In the genomic region with DNA sequence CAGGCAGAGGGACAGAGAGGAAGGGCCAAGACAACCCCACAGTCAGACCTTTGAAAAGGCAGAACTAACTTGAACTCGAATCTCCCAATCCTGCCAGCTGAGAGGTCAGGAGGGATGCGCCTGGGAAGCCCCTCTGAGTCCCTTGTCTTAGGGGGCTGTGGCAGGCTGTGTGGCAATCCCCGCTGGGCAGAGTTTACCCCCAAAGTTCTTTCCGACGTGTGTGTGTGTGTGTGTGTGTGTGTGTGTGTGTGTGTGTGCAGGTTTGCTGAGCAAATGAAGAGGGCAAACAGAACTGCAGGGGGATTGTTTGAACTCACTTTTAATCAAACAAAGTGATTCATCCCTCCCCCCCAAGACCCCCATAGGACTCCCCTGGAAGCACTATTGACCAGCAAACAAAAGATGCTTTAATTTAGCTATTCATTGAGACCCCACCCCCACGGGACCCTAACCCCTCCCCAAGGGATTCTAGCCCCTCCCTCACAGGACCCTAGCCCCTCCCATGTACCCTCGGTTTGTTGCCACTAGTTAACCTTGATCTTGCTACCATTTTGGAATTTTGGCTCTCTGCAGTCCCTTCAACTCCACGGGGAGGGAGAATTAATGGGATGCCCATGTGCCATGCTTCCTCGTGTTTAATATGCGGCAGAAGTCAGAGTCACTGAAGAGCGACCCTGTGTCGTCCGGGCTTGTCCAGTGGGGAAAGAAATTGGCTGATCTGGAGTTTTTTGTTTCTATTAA, we compare ENCODE assay signal across 10 mouse cellular contexts.
DNase-seq lines count a peak whose midpoint lies in the region; ATAC-seq lines count a peak whose summit lies in the region.
"Had no signal": no experiment of that assay in that cellular context is flagged by ENCODE, and none has a peak within 500 bp of the region (broad histone marks: within the 10 kb centered on the region; RNA-seq: fewer than 3 reads in every experiment).

No protein-coding gene starts in this region.

- 50% methylated on average over 13 of the region's 13 CpGs for WGBS in forebrain, embryonic 10.5 days
- 34% methylated on average over 13 of the region's 13 CpGs for WGBS in forebrain, embryonic 16.5 days
- 67% methylated on average over 13 of the region's 13 CpGs for WGBS in limb, embryonic 12.5 days
- WGBS in limb, embryonic 10.5 days: 70% methylated on average over 13 of the region's 13 CpGs
- 42% methylated on average over 13 of the region's 13 CpGs for whole genome bisulfite sequencing in liver, embryonic 12.5 days (ENCODE audit: insufficient replicate concordance)
- 51% methylated on average over 13 of the region's 13 CpGs for WGBS in stomach, embryonic 14.5 days

- no peak overlapping the region for H3K4me3 ChIP-seq in forebrain, embryonic 10.5 days
- H3K4me3 ChIP-seq in forebrain, embryonic 16.5 days (replicated peaks; ENCODE audit: low read length): no peak overlapping the region
- no peak overlapping the region for H3K4me3 ChIP-seq in limb, embryonic 12.5 days (replicated peaks)
- no peak overlapping the region for H3K4me3 ChIP-seq in limb, embryonic 10.5 days
- H3K4me3 ChIP-seq in liver, embryonic 12.5 days: no peak overlapping the region
- H3K4me3 ChIP-seq in stomach, embryonic 14.5 days (ENCODE audit: low read depth, low read length): no peak overlapping the region
- H3K4me3 ChIP-seq: erythroblast, embryonic 14.5 days had no signal

- no peak for DNase-seq in forebrain, embryonic 10.5 days (ENCODE audit: extremely low spot score, low spot score)
- no peak for DNase-seq in limb, embryonic 10.5 days (ENCODE audit: low spot score)
- no peak for DNase-seq in gastrocnemius, postnatal 10 days
- no peak for DNase-seq in T-cell, adult 2 months (ENCODE audit: low spot score)
- DNase-seq: embryo, embryonic 11 days had no signal

- 0 out of 2 replicates have a peak overlapping the region, but pooled peaks have one; percentile 3 for H3K27ac ChIP-seq in forebrain, embryonic 10.5 days
- no peak overlapping the region for H3K27ac ChIP-seq in forebrain, embryonic 16.5 days (ENCODE audit: low read length)
- no peak overlapping the region for H3K27ac ChIP-seq in limb, embryonic 12.5 days
- H3K27ac ChIP-seq in limb, embryonic 10.5 days: no peak overlapping the region
- no peak overlapping the region for H3K27ac ChIP-seq in liver, embryonic 12.5 days
- no peak overlapping the region for H3K27ac ChIP-seq in stomach, embryonic 14.5 days (ENCODE audit: low read length)

- peaks cover 31% of the 10 kb centered on the region for H3K4me1 ChIP-seq in forebrain, embryonic 10.5 days
- peaks cover 3% of the 10 kb centered on the region; the same call in 1 of the 2 replicates for H3K4me1 ChIP-seq in forebrain, embryonic 16.5 days (replicated peaks; ENCODE audit: control insufficient read depth, insufficient read depth, low read length)
- H3K4me1 ChIP-seq in limb, embryonic 12.5 days (replicated peaks): no peaks in the 10 kb centered on the region
- H3K4me1 ChIP-seq in limb, embryonic 10.5 days: no peaks in the 10 kb centered on the region
- H3K4me1 ChIP-seq in liver, embryonic 12.5 days: no peaks in the 10 kb centered on the region
- H3K4me1 ChIP-seq in stomach, embryonic 14.5 days (ENCODE audit: control insufficient read depth, insufficient read depth, low read length): peaks cover 2% of the 10 kb centered on the region; the same call in 1 of the 2 replicates

- no peak overlapping the region for H3K9ac ChIP-seq in forebrain, embryonic 16.5 days (replicated peaks; ENCODE audit: low read depth, low read length)
- 0 out of 2 replicates have a peak overlapping the region, but pooled peaks have one; percentile 6 for H3K9ac ChIP-seq in limb, embryonic 12.5 days (replicated peaks)
- no peak overlapping the region for H3K9ac ChIP-seq in liver, embryonic 12.5 days
- H3K9ac ChIP-seq in stomach, embryonic 14.5 days (replicated peaks; ENCODE audit: low read depth, low read length): no peak overlapping the region

- ATAC-seq in forebrain, embryonic 16.5 days: no peak
- no peak for ATAC-seq in limb, embryonic 12.5 days (ENCODE audit: insufficient number of reproducible peaks, insufficient read depth, low FRiP score, low TSS enrichment, low read depth)
- ATAC-seq in liver, embryonic 12.5 days: peak; percentile 30
- ATAC-seq in stomach, embryonic 14.5 days (ENCODE audit: insufficient number of reproducible peaks, insufficient read depth, low FRiP score, low read depth): peak; percentile 44

- H3K9me3 ChIP-seq in forebrain, embryonic 10.5 days: no peaks in the 10 kb centered on the region
- H3K9me3 ChIP-seq in forebrain, embryonic 16.5 days (ENCODE audit: control insufficient read depth, low read length): no peaks in the 10 kb centered on the region
- H3K9me3 ChIP-seq in limb, embryonic 12.5 days: no peaks in the 10 kb centered on the region
- no peaks in the 10 kb centered on the region for H3K9me3 ChIP-seq in limb, embryonic 10.5 days (replicated peaks)
- H3K9me3 ChIP-seq in liver, embryonic 12.5 days (replicated peaks): no peaks in the 10 kb centered on the region
- no peaks in the 10 kb centered on the region for H3K9me3 ChIP-seq in stomach, embryonic 14.5 days (ENCODE audit: control insufficient read depth, low read depth, low read length)

- H3K4me2 ChIP-seq in forebrain, embryonic 16.5 days (ENCODE audit: low read length): no peak overlapping the region
- no peak overlapping the region for H3K4me2 ChIP-seq in limb, embryonic 12.5 days
- no peak overlapping the region for H3K4me2 ChIP-seq in liver, embryonic 12.5 days
- no peak overlapping the region for H3K4me2 ChIP-seq in stomach, embryonic 14.5 days (replicated peaks; ENCODE audit: low read depth, low read length)

- H3K36me3 ChIP-seq in forebrain, embryonic 10.5 days (replicated peaks): no peaks in the 10 kb centered on the region
- H3K36me3 ChIP-seq in forebrain, embryonic 16.5 days (ENCODE audit: control insufficient read depth, insufficient read depth): no peaks in the 10 kb centered on the region
- no peaks in the 10 kb centered on the region for H3K36me3 ChIP-seq in limb, embryonic 12.5 days
- H3K36me3 ChIP-seq in limb, embryonic 10.5 days: no peaks in the 10 kb centered on the region
- H3K36me3 ChIP-seq in liver, embryonic 12.5 days: no peaks in the 10 kb centered on the region
- no peaks in the 10 kb centered on the region for H3K36me3 ChIP-seq in stomach, embryonic 14.5 days (ENCODE audit: control insufficient read depth, insufficient read depth, low read length)

- H3K27me3 ChIP-seq in forebrain, embryonic 10.5 days (ENCODE audit: poor library complexity, severe bottlenecking): peaks cover 20% of the 10 kb centered on the region
- H3K27me3 ChIP-seq in forebrain, embryonic 16.5 days (replicated peaks; ENCODE audit: control insufficient read depth, insufficient read depth, low read length): no peaks in the 10 kb centered on the region
- no peaks in the 10 kb centered on the region for H3K27me3 ChIP-seq in limb, embryonic 12.5 days
- no peaks in the 10 kb centered on the region for H3K27me3 ChIP-seq in limb, embryonic 10.5 days (ENCODE audit: low read depth, poor library complexity, severe bottlenecking)
- no peaks in the 10 kb centered on the region for H3K27me3 ChIP-seq in liver, embryonic 12.5 days (replicated peaks)
- H3K27me3 ChIP-seq in stomach, embryonic 14.5 days (ENCODE audit: control insufficient read depth, insufficient read depth, low read length): no peaks in the 10 kb centered on the region

Comparison
In these comparisons a context has a peak if more than half of its experiments do, and no peak if none do; other contexts are left out.
1. ATAC-seq: peak in liver, embryonic 12.5 days (single experiment) and stomach, embryonic 14.5 days (single experiment); none in forebrain, embryonic 16.5 days (single experiment) and limb, embryonic 12.5 days (single experiment).